Mouse (Mus musculus) olfactory bulb, adult 2 months (tissue): ENCODE data around the gene AI467606.

Source experiments
- CTCF ChIP-seq: fragments of 200-500 bp; IDR thresholded peaks from 2 replicates; pipeline ENCODE4 v1.5.1; 2012; ENCODE audit warnings: low read depth, mild to moderate bottlenecking, low read length, moderate library complexity; ENCODE audit not compliant: insufficient read depth
- POLR2A ChIP-seq: fragments of 200-500 bp; IDR thresholded peaks from 2 replicates; pipeline ENCODE4 v1.6.1; 2012; ENCODE audit warnings: mild to moderate bottlenecking, low read depth, low read length, moderate library complexity; ENCODE audit not compliant: insufficient read depth

GRCm38 (mm10) chr7:127142214-127142613 lies 51.1 kb downstream of the AI467606 start:
- no peak for TF ChIP-seq CTCF
- no peak for TF ChIP-seq POLR2A
